Mouse (Mus musculus) stomach, postnatal 0 days (tissue): ENCODE data around the gene Rxfp3.

Experiments used
- CTCF ChIP-seq: IDR thresholded peaks from 2 replicates; pipeline ENCODE4 v1.5.1; 2016; ENCODE audit warnings: antibody characterized with exemption, low read depth, mild to moderate bottlenecking, moderate library complexity
- EP300 ChIP-seq: optimal IDR thresholded peaks from 2 replicates; pipeline ENCODE3; 2016; ENCODE audit warnings: antibody characterized with exemption

- TF ChIP-seq CTCF = no peak
- no peak for TF ChIP-seq EP300
Observed at GRCm38 (mm10) chr15:11041229-11041628, 3.4 kb upstream of the Rxfp3 start.
